Mouse (Mus musculus) intestine, embryonic 15.5 days (tissue): ENCODE data around the gene Hira. TPM values are rescaled to one million over a fixed set of nuclear protein-coding genes. Genes with fewer than 3 reads are reported as not detected.
"Not testable (repeated sequence)": the region's sequence is repeated elsewhere in the genome, so short reads cannot be mapped to it uniquely, and the experiment has no call there.

ENCODE experiments used
- ATAC-seq: fragments of 200-750 bp; cut with Nextera tagmentation; 2 replicates; pipeline ENCODE4 v1.8.0; 2017; ENCODE audit warnings: moderate TSS enrichment, moderate library complexity
- H3K27ac ChIP-seq: fragments of 300-500 bp; sonication (generic); 2 replicates; pipeline ENCODE4 v1.5.1; 2015; ENCODE audit warnings: mild to moderate bottlenecking, inconsistent platforms
- H3K27me3 ChIP-seq: fragments of 300-500 bp; sonication (generic); replicated peaks from 2 replicates; pipeline ENCODE4 v1.6.1; 2015; ENCODE audit warnings: inconsistent platforms
- H3K36me3 ChIP-seq: fragments of 300-500 bp; sonication (generic); 2 replicates; pipeline ENCODE4 v1.6.1; 2015; ENCODE audit warnings: inconsistent platforms
- H3K4me1 ChIP-seq: fragments of 300-500 bp; sonication (generic); replicated peaks from 2 replicates; pipeline ENCODE4 v1.6.1; 2015; ENCODE audit warnings: inconsistent platforms
- H3K4me2 ChIP-seq: fragments of 300-500 bp; sonication (generic); replicated peaks from 2 replicates; pipeline ENCODE4 v1.6.1; 2015; ENCODE audit warnings: mild to moderate bottlenecking, inconsistent platforms
- H3K4me3 ChIP-seq: fragments of 300-500 bp; sonication (generic); replicated peaks from 2 replicates; pipeline ENCODE4 v1.5.1; 2015; ENCODE audit warnings: inconsistent platforms
- H3K9ac ChIP-seq: fragments of 300-500 bp; sonication (generic); 2 replicates; pipeline ENCODE4 v1.6.1; 2015; ENCODE audit warnings: inconsistent platforms
- H3K9me3 ChIP-seq: fragments of 300-500 bp; sonication (generic); 2 replicates; pipeline ENCODE4 v1.6.1; 2016; ENCODE audit warnings: inconsistent platforms
- WGBS: fragments of 180-500 bp; shearing (Covaris S2); methylation state at CpG from one replicate; pipeline ENCODE4 v1.1.7; 2015; 5-methylcytosine and 5-hydroxymethylcytosine counted together
- polyA plus RNA-seq: library from polyadenylated mRNA; unstranded; fragments of >200 nt; fragmentation: Nextera tagmentation; extraction: Ambion mirVana; gene quantifications from 2 replicates; pipeline ENCODE4 v1.2.1, GENCODE M21; 2015

The Hira gene
- polyA plus RNA-seq, 1 experiment from 2014 or later: 12.3 TPM

- no peaks in the 10 kb centered on the region for H3K4me1 ChIP-seq
- H3K27ac ChIP-seq: no peak overlapping the region
- H3K27me3 ChIP-seq: no peaks in the 10 kb centered on the region
- no peak overlapping the region for H3K4me2 ChIP-seq
- no peak overlapping the region for H3K4me3 ChIP-seq
- no peaks in the 10 kb centered on the region for H3K9me3 ChIP-seq
- H3K9ac ChIP-seq: no peak overlapping the region
- no peak for ATAC-seq
- H3K36me3 ChIP-seq: no peaks in the 10 kb centered on the region
- WGBS: 84% methylated on average over 1 of the region's 1 CpGs
These were observed 126.9 kb downstream of the Hira start for GRCm38 (mm10) chr16:19003757-19004156.

DNA sequence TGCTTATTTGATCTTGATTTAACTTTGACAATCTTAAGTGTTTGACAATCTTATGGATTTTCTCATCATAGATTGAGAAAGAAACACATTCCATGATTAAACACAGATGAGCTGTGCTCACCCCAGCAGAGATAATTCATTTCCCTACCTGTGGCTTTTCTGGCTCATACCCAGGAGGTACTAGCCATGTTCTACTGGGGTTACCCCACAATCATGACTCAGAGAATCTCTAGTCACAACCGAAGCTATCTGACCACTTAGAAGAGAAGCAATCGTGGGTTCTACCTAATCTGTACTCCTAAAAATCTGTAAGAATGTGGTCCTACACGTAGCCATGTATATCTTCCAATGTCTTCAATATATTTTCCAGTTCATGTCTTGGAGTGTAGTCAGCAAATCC is 128.5 kb downstream of the Hira start:
- Histone ChIP-seq H3K27me3 (no peaks in the 10 kb centered on the region), H3K9me3 (no peaks in the 10 kb centered on the region), H3K4me3 (no peak overlapping the region), H3K36me3 (no peaks in the 10 kb centered on the region), H3K27ac (no peak overlapping the region), H3K4me2 (no peak overlapping the region), H3K9ac (no peak overlapping the region), H3K4me1 (no peaks in the 10 kb centered on the region)
- WGBS: 65% methylated on average over 3 of the region's 3 CpGs
- ATAC-seq: no peak

GRCm38 (mm10) chr16:19006715-19007114 is 129.9 kb downstream of the Hira start:
- H3K4me3 ChIP-seq: no peak overlapping the region
- no peaks in the 10 kb centered on the region for H3K4me1 ChIP-seq
- no peaks in the 10 kb centered on the region for H3K27me3 ChIP-seq
- H3K9me3 ChIP-seq: no peaks in the 10 kb centered on the region
- no peaks in the 10 kb centered on the region for H3K36me3 ChIP-seq
- no peak for ATAC-seq
- no peak overlapping the region for H3K9ac ChIP-seq
- 75% methylated on average over 1 of the region's 1 CpGs for WGBS
- no peak overlapping the region for H3K4me2 ChIP-seq
- H3K27ac ChIP-seq: no peak overlapping the region

DNA sequence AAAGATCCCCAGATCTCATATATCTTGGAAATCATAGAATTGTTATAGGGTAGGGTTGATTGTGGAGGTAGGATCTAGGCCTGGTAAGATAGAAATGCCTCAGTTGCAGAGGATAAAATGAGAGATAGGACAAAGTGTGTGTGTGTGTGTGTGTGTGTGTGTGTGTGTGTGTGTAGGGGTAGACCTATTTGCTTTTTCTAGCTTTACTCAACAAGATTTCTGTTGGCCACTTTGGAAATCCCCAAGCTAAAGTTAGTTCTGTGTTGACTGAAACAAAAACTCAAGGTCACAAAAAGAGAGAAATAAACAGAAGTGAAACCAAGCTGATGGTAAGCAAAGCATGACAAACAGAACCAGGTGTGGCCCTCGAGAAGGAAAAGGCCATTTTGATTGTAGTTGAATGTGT is 130.4 kb downstream of the Hira start:
- not testable (repeated sequence) for H3K4me2 ChIP-seq, H3K27me3 ChIP-seq, H3K9me3 ChIP-seq, H3K4me3 ChIP-seq, H3K4me1 ChIP-seq, H3K27ac ChIP-seq, H3K9ac ChIP-seq, ATAC-seq, H3K36me3 ChIP-seq
- 84% methylated on average over 1 of the region's 1 CpGs for WGBS

DNA sequence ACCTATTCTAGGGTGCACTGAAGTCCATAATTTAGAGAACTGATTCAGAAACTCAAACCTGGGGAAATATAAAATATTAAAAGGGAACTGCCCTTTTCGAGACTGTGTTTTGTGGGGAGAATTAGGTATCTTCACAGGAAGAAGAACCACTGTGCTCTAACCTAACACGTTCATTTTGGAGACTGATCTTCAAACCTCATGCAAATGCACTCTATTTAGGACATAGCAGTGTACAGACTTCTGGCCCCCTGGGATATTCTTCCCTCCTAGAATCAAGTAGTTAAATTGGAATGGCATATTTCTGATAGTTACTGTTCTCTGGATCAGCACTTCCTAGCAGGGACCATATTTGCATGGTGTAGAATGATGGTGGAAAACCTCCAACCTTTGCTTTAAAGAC is 133.9 kb downstream of the Hira start:
- Histone ChIP-seq H3K36me3 (no peaks in the 10 kb centered on the region), H3K27me3 (no peaks in the 10 kb centered on the region), H3K9me3 (no peaks in the 10 kb centered on the region), H3K4me3 (no peak overlapping the region), H3K27ac (no peak overlapping the region), H3K9ac (no peak overlapping the region), H3K4me2 (no peak overlapping the region), H3K4me1 (no peaks in the 10 kb centered on the region)
- 77% methylated on average over 2 of the region's 2 CpGs for WGBS
- no peak for ATAC-seq

- 94% methylated on average over 1 of the region's 1 CpGs for whole genome bisulfite sequencing
- Histone ChIP-seq H3K27ac (no peak overlapping the region), H3K9ac (no peak overlapping the region), H3K36me3 (no peaks in the 10 kb centered on the region), H3K4me2 (no peak overlapping the region), H3K4me1 (no peaks in the 10 kb centered on the region), H3K9me3 (no peaks in the 10 kb centered on the region), H3K27me3 (no peaks in the 10 kb centered on the region), H3K4me3 (no peak overlapping the region)
- no peak for ATAC-seq
These were observed 136.7 kb downstream of the Hira start for GRCm38 (mm10) chr16:19013550-19013949.

DNA sequence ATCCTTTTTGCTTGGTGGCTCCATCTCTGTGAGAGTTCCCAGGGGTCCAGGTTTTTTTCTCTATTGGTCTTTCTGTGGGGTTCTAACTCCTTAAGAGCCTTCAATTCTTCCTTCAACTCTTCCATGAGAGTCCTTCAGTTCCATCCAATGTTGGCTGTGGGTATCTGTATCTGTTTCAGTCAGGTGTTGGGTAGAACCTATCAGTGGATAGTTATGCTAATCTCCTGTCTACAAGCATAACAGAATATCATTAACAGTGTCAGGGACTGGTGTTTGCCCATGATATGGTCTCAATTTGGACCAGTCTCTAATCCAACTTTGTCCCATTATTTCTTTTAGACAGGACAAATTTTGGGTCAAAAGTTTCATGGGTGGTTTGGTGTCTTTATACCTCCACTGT is 137.8 kb downstream of the Hira start:
- H3K27me3 ChIP-seq: no peaks in the 10 kb centered on the region
- H3K9ac ChIP-seq: no peak overlapping the region
- H3K36me3 ChIP-seq: no peaks in the 10 kb centered on the region
- H3K4me1 ChIP-seq: no peaks in the 10 kb centered on the region
- H3K27ac ChIP-seq: no peak overlapping the region
- no peak overlapping the region for H3K4me3 ChIP-seq
- no peak for ATAC-seq
- H3K4me2 ChIP-seq: no peak overlapping the region
- H3K9me3 ChIP-seq: no peaks in the 10 kb centered on the region

Other genes with a start within 250 kb of the Hira start
- 39.0 and 42.7 TPM in 2 replicates for gene Sept5, start 247.1 kb upstream of the Hira start, polyA plus RNA-seq
- 26.2 and 28.7 TPM in 2 replicates for gene Cldn5, start 100.2 kb upstream of the Hira start, polyA plus RNA-seq
- gene Ufd1, start 65.3 kb upstream of the Hira start, polyA plus RNA-seq: 69.1 and 74.8 TPM in 2 replicates
- gene Cdc45, start 65.0 kb upstream of the Hira start, polyA plus RNA-seq: 37.2 and 39.3 TPM in 2 replicates
- 38.6 and 53.7 TPM in 2 replicates for gene 2510002D24Rik, start 40.5 kb upstream of the Hira start, polyA plus RNA-seq
- gene Gm28539, start 40.5 kb upstream of the Hira start, polyA plus RNA-seq: not detected in 2 replicates
- gene Mrpl40, start 175 bp upstream of the Hira start, polyA plus RNA-seq: 97.9 and 98.4 TPM in 2 replicates